Mouse (Mus musculus) MEL (cell line): Measurements from ENCODE around the gene Ddit4.

Experiments used
- CTCF ChIP-seq, 3 experiments: IDR thresholded peaks in 2 of 3; conservative IDR thresholded peaks in 1 of 3; 2 replicates each; pipeline ENCODE4 v1.5.1; 2011 to 2012; ENCODE audit warnings: low read length in 3 of 3, low read depth in 2 of 3, mild to moderate bottlenecking in 2 of 3, improper control_type of control experiment in 1 of 3, inconsistent platforms in 1 of 3, mixed read lengths in 1 of 3, moderate library complexity in 1 of 3; ENCODE audit not compliant: control insufficient read depth in 1 of 3, insufficient read depth in 1 of 3, poor library complexity in 1 of 3, severe bottlenecking in 1 of 3
- EP300 ChIP-seq, 2 experiments: IDR thresholded peaks; 2 replicates each; pipeline ENCODE4 v1.6.1; 2011; ENCODE audit warnings: improper control_type of control experiment in 2 of 2, low read length in 2 of 2, low read depth in 1 of 2, mild to moderate bottlenecking in 1 of 2
- MAFK ChIP-seq: IDR thresholded peaks from 2 replicates; pipeline ENCODE4 v1.6.1; 2011; ENCODE audit warnings: low read depth, mild to moderate bottlenecking, low read length, improper control_type of control experiment, borderline replicate concordance
- NELFE ChIP-seq: IDR thresholded peaks from 2 replicates; pipeline ENCODE4 v1.6.1; 2011; ENCODE audit warnings: low read depth, low read length, improper control_type of control experiment
- POLR2A ChIP-seq, 2 experiments: IDR thresholded peaks; 2 replicates each; pipeline ENCODE4 v1.6.1; 2011 to 2012; ENCODE audit warnings: low read length in 2 of 2, mild to moderate bottlenecking in 2 of 2, control low read depth in 1 of 2, improper control_type of control experiment in 1 of 2, low read depth in 1 of 2, moderate library complexity in 1 of 2; ENCODE audit not compliant: control insufficient read depth in 1 of 2, insufficient read depth in 1 of 2, poor library complexity in 1 of 2
- SMC3 ChIP-seq: IDR thresholded peaks from 2 replicates; pipeline ENCODE4 v1.6.1; 2011; ENCODE audit warnings: low read depth, low read length, improper control_type of control experiment
- TCF12 ChIP-seq: IDR thresholded peaks from 2 replicates; pipeline ENCODE4 v1.6.1; 2014; ENCODE audit warnings: low read depth, mild to moderate bottlenecking, inconsistent platforms, low read length, improper control_type of control experiment, moderate library complexity

DNA sequence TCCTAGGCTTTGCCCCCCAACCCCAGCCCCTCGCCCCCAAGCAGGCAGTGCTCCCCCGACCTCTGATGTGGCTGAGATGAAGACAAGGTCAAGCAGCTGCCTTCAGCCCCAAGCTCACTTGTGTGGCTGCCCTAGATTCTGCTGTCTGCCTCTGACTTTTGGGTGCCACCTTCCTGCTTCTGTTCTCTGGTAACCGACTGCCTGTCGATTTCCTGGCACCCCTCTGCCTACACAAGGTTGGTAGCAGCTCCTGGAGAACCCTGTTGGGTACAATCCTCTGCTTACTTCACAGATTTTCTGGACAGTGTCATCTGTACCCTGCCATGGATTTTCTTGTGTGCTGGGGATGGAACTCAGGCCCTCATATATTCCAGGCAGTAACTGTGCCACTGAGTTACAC lies 29.7 kb upstream of the Ddit4 start:
- no peak for TF ChIP-seq CTCF (IDR thresholded peaks at IDR 0.05 in 2 of 3, conservative IDR thresholded peaks at IDR 0.05 in 1 of 3; ENCODE audit: control insufficient read depth in 1 of 3, insufficient read depth in 1 of 3, low read depth in 2 of 3, low read length in 3 of 3, poor library complexity in 1 of 3, severe bottlenecking in 1 of 3)
- TF ChIP-seq MAFK, result no peak
- TF ChIP-seq POLR2A (IDR thresholded peaks at IDR 0.05; ENCODE audit: control insufficient read depth in 1 of 2, insufficient read depth in 1 of 2, low read depth in 1 of 2, low read length in 2 of 2, poor library complexity in 1 of 2), result no peak
- no peak for TF ChIP-seq NELFE
- TF ChIP-seq TCF12, result no peak
- no peak for TF ChIP-seq EP300 (IDR thresholded peaks at IDR 0.05; ENCODE audit: low read depth in 1 of 2, low read length in 2 of 2)
- no peak for TF ChIP-seq SMC3
